Mouse (Mus musculus): ENCODE measurements around the gene Psma2. TPM values are rescaled to one million over a fixed set of nuclear protein-coding genes. Genes with fewer than 3 reads are reported as not detected.

The Psma2 gene
- polyA plus RNA-seq, 1 experiment from 2014 or later, result 244 TPM

Other genes starting within 250 kb of the Psma2 start
- 2.4 and 2.8 TPM in 2 replicates for gene Hecw1, start 90.0 kb upstream of the Psma2 start, polyA plus RNA-seq (2014; fragmentation: Nextera tagmentation; extraction: Ambion mirVana)
- 128 and 133 TPM in 2 replicates for gene Mrpl32, start 75 bp upstream of the Psma2 start, polyA plus RNA-seq (2014; fragmentation: Nextera tagmentation; extraction: Ambion mirVana)
- gene AW209491, start 16.9 kb downstream of the Psma2 start, polyA plus RNA-seq (2014; fragmentation: Nextera tagmentation; extraction: Ambion mirVana), result 35.3 and 38.5 TPM in 2 replicates

All from embryonic facial prominence, embryonic 11.5 days (tissue).